Mouse (Mus musculus) macrophage (primary cell): ENCODE data around the gene Cry2. TPM values are rescaled to one million over a fixed set of nuclear protein-coding genes. Genes with fewer than 3 reads are reported as not detected.
"Not testable (repeated sequence)": the region's sequence is repeated elsewhere in the genome, so short reads cannot be mapped to it uniquely, and the experiment has no call there.

Source experiments
- H3K27ac ChIP-seq: fragments of 350-480 bp; formaldehyde crosslinking; 2 replicates; pipeline ENCODE4 v1.9.0; 2021
- H3K36me3 ChIP-seq: fragments of 350-480 bp; formaldehyde crosslinking; 2 replicates; pipeline ENCODE4 v1.9.0; 2021; ENCODE audit errors: inconsistent target
- H3K4me3 ChIP-seq: fragments of 350-480 bp; formaldehyde crosslinking; 2 replicates; pipeline ENCODE4 v1.9.0; 2021; ENCODE audit errors: inconsistent target
- H3K79me2 ChIP-seq: fragments of 350-480 bp; formaldehyde crosslinking; 2 replicates; pipeline ENCODE4 v1.9.0; 2021; ENCODE audit errors: inconsistent target
- WGBS: methylation state at CpG from one replicate; pipeline ENCODE4 v1.1.7; 2026; ENCODE audit warnings: inconsistent platforms; ENCODE audit not compliant: missing documents; 5-methylcytosine and 5-hydroxymethylcytosine counted together
- polyA plus RNA-seq: library from polyadenylated mRNA; stranded (reverse); fragments of 250-400 nt; gene quantifications from 3 replicates; pipeline ENCODE4 v1.2.4, GENCODE M21; 2018; ENCODE audit warnings: inconsistent platforms

The Cry2 gene
- polyA plus RNA-seq, 1 experiment from 2014 or later, result 3.0 TPM

GRCm38 (mm10) chr2:92422388-92423135, 11.3 kb downstream of the Cry2 start:
- no peaks in the 10 kb centered on the region for H3K36me3 ChIP-seq
- H3K79me2 ChIP-seq, result no peaks in the 10 kb centered on the region
- H3K27ac ChIP-seq, result no peak overlapping the region
- 11% methylated on average over 10 of the region's 10 CpGs for WGBS
- H3K4me3 ChIP-seq, result no peak overlapping the region

- Histone ChIP-seq H3K4me3 (no peak overlapping the region), H3K27ac (no peak overlapping the region), H3K79me2 (no peaks in the 10 kb centered on the region), H3K36me3 (no peaks in the 10 kb centered on the region)
- WGBS, result 87% methylated on average over 7 of the region's 7 CpGs
Observed at GRCm38 (mm10) chr2:92421723-92422387, 12.0 kb downstream of the Cry2 start.

DNA sequence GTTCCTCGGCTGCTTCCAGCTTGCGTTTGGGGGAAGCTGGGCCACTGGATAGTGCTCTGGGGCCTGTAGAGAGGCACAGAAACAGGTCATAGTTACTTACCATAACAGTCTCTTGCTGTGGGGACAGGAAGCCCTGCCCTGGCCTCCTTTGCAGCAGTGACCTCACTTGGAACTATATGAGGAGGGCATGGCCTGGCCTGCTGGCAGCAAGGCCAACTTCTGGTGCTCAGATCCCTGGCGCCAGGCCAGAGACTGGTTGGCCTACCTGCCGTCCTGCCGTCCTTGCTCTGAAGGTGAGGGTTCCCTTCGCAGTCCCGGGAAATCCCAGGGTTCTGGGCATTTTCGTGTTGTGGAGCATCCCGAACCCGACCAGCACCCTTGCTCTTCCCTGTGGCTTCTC, 22.1 kb downstream of the Cry2 start:
- Histone ChIP-seq H3K4me3 (no peak overlapping the region), H3K27ac (no peak overlapping the region), H3K36me3 (peaks cover 53% of the 10 kb centered on the region), H3K79me2 (no peaks in the 10 kb centered on the region)
- WGBS, result 95% methylated on average over 10 of the region's 10 CpGs

DNA sequence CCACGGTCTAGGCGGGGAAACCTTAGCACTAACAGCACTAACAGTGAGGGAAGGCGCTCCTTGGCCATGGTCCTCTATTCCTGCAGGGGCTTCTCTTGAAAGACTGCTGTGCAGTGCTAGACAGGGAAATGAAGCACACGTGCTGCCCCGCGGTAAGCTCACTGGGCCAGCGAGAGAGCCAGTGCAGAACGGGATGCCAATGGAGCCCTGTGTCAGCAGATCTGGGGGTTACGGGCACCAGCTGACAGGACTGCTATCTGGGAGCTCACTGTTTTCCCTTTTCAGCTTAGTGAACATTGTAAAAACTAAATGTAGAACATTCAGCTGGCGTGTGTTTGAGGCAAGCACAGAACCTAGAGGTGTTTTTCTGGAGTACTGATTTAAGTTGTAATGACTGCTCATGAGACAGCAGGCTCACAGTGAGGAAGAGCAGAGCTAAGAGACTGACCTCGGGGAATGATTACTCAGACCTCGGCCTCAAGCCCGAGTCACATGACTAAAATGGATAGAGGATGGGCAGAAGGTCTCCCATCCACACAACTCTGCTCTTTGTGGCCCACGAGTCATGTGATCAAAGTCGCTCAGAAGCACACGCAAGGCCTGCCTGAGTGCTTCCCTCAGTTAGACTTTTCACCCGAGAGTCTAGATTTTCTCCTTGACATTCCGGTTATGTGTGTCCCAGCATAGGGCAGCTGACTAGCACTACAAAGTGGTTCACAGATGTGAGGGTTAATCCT, 25.4 kb downstream of the Cry2 start:
- Histone ChIP-seq H3K36me3 (peaks cover 39% of the 10 kb centered on the region), H3K4me3 (no peak overlapping the region), H3K27ac (no peak overlapping the region), H3K79me2 (no peaks in the 10 kb centered on the region)
- WGBS, result 94% methylated on average over 14 of the region's 18 CpGs

DNA sequence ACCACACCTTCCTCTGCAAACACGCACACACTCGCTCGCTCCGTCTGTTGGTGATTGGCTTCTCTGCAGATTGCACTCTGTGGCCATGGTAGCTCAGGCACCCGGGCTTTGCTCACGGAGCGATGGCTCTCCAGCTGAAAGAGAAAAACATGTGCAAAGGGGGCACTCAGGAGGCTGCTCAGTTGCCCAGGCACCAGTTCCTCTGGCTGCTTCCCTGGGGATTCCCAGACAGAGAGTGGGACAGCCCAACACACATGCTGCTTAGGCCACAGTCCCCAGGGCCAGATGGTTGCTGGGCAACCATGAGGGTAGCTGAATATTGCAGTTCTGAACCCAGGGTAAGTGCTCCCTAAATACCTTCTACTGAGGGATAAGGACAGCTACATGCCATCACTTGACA, 28.2 kb downstream of the Cry2 start:
- no peaks in the 10 kb centered on the region for H3K79me2 ChIP-seq
- H3K27ac ChIP-seq, result no peak overlapping the region
- H3K36me3 ChIP-seq, result peaks cover 19% of the 10 kb centered on the region; the same call in 1 of the 2 replicates
- no peak overlapping the region for H3K4me3 ChIP-seq
- 90% methylated on average over 7 of the region's 7 CpGs for WGBS

GRCm38 (mm10) chr2:92404737-92405136, 29.1 kb downstream of the Cry2 start:
- H3K79me2 ChIP-seq, result no peaks in the 10 kb centered on the region
- peaks cover 14% of the 10 kb centered on the region; the same call in 1 of the 2 replicates for H3K36me3 ChIP-seq
- H3K4me3 ChIP-seq, result no peak overlapping the region
- H3K27ac ChIP-seq, result no peak overlapping the region
- 94% methylated on average over 6 of the region's 6 CpGs for WGBS

DNA sequence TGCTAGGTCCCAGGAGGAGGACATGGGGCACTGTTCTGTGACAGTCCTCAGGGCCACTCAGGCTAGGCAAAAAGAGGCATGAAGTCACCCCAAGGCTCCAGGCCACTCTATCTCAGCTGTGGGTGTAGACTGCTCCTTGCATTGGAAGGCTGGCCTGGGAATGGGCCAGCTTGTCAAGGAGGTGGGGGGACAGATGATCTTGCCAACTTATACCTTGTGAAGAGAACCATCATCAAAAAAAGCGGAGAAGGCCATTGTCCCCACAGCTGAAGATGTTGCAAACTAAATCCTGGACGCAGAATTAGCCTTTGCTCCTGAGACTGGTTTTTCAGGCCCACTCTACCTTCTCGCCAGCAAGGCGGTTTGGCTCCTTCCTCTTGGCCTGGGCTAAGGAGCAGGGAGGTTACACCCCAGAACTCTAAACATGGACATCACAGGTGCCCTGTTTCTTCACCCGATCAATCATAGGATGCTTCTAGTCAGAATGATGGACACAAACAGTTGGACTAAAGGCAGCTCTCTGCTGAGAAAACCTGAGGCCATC, 30.0 kb downstream of the Cry2 start:
- Histone ChIP-seq H3K36me3 (peaks cover 6% of the 10 kb centered on the region; the same call in 1 of the 2 replicates), H3K4me3 (no peak overlapping the region)

GRCm38 (mm10) chr2:92402591-92403326, 31.1 kb downstream of the Cry2 start:
- Histone ChIP-seq H3K4me3 (no peak overlapping the region), H3K27ac (no peak overlapping the region), H3K36me3 (no peaks in the 10 kb centered on the region), H3K79me2 (no peaks in the 10 kb centered on the region)
- 90% methylated on average over 4 of the region's 4 CpGs for WGBS

More for the DNA sequence above, 30.0 kb downstream of the Cry2 start:
- Histone ChIP-seq H3K27ac (no peak overlapping the region), H3K79me2 (no peaks in the 10 kb centered on the region)
- 96% methylated on average over 5 of the region's 5 CpGs for WGBS

GRCm38 (mm10) chr2:92401091-92401561, 32.7 kb downstream of the Cry2 start, which contains the start of gene Mapk8ip1:
TSS of gene Mapk8ip1 (minus strand) at chr2:92401263.
- 4% methylated on average over 58 of the region's 59 CpGs for WGBS
- Histone ChIP-seq H3K79me2 (no peaks in the 10 kb centered on the region), H3K27ac (no peak within 1 kb of the TSS), H3K36me3 (no peaks in the 10 kb centered on the region), H3K4me3 (no peak within 1 kb of the TSS)

GRCm38 (mm10) chr2:92400682-92401081, 33.2 kb downstream of the Cry2 start:
- H3K36me3 ChIP-seq, result no peaks in the 10 kb centered on the region
- 22% methylated on average over 22 of the region's 22 CpGs for WGBS
- H3K27ac ChIP-seq, result no peak overlapping the region
- no peaks in the 10 kb centered on the region for H3K79me2 ChIP-seq
- H3K4me3 ChIP-seq, result no peak overlapping the region

- not testable (repeated sequence) for H3K4me3 ChIP-seq, H3K36me3 ChIP-seq, H3K79me2 ChIP-seq, H3K27ac ChIP-seq
- 90% methylated on average over 4 of the region's 4 CpGs for WGBS
Observed at GRCm38 (mm10) chr2:92399877-92400276, 34.0 kb downstream of the Cry2 start.

GRCm38 (mm10) chr2:92397436-92397835, 36.4 kb downstream of the Cry2 start:
- H3K36me3 ChIP-seq, result no peaks in the 10 kb centered on the region
- H3K27ac ChIP-seq, result no peak overlapping the region
- H3K79me2 ChIP-seq, result no peaks in the 10 kb centered on the region
- H3K4me3 ChIP-seq, result no peak overlapping the region
- 77% methylated on average over 1 of the region's 1 CpGs for WGBS

DNA sequence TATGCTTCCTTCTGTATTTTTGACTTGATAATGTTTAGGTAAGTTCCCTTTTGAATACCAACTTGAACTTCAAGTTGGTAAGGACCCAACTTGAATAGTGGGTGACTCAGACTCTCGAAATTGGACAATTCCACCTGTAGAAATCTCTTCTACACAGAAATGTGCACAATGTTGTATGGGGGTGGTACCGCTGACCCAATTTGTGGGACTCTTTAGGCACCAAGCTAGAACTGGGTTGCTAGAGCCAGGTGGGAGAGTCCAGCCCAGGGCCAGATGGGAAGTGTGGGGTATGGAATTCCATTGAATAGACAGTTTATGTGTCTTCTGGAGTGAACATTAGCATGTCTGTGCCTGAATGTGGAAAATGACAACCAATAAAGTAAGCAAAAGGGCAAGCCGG, 38.3 kb downstream of the Cry2 start:
- Histone ChIP-seq H3K4me3 (no peak overlapping the region), H3K27ac (no peak overlapping the region), H3K79me2 (no peaks in the 10 kb centered on the region), H3K36me3 (no peaks in the 10 kb centered on the region)
- WGBS, result 89% methylated on average over 3 of the region's 3 CpGs
